Mouse (Mus musculus) embryonic facial prominence, embryonic 10.5 days (tissue): ENCODE measurements around the gene Ncf4. TPM values are rescaled to one million over a fixed set of nuclear protein-coding genes. Genes with fewer than 3 reads are reported as not detected.
"Not testable (repeated sequence)": the region's sequence is repeated elsewhere in the genome, so short reads cannot be mapped to it uniquely, and the experiment has no call there.

ENCODE experiments used
- DNase-seq: peaks from one replicate; pipeline ENCODE4 v3.0.0-alpha.2; 2017; ENCODE audit warnings: low spot score
- H3K27ac ChIP-seq: fragments of 300-500 bp; sonication (generic); replicated peaks from 2 replicates; pipeline ENCODE4 v1.5.1; 2016; ENCODE audit warnings: mild to moderate bottlenecking
- H3K27me3 ChIP-seq: fragments of 300-500 bp; sonication (generic); replicated peaks from 2 replicates; pipeline ENCODE4 v1.6.1; 2016; ENCODE audit warnings: low read depth, mild to moderate bottlenecking; ENCODE audit not compliant: poor library complexity, severe bottlenecking
- H3K36me3 ChIP-seq: fragments of 300-500 bp; sonication (generic); replicated peaks from 2 replicates; pipeline ENCODE4 v1.6.1; 2016; ENCODE audit warnings: mild to moderate bottlenecking, moderate library complexity
- H3K4me1 ChIP-seq: fragments of 300-500 bp; sonication (generic); 2 replicates; pipeline ENCODE4 v1.6.1; 2016
- H3K4me3 ChIP-seq: fragments of 300-500 bp; sonication (generic); 2 replicates; pipeline ENCODE4 v1.5.1; 2016; ENCODE audit warnings: mild to moderate bottlenecking, moderate library complexity
- H3K9me3 ChIP-seq: fragments of 300-500 bp; sonication (generic); 2 replicates; pipeline ENCODE4 v1.6.1; 2016; ENCODE audit warnings: mild to moderate bottlenecking
- WGBS: fragments of 180-500 bp; shearing (Covaris S2); methylation state at CpG from one replicate; pipeline ENCODE4 v1.1.7; 2016; 5-methylcytosine and 5-hydroxymethylcytosine counted together
- polyA plus RNA-seq: library from polyadenylated mRNA; unstranded; fragments of >200 nt; fragmentation: Nextera tagmentation; extraction: Ambion mirVana; gene quantifications from 2 replicates; pipeline ENCODE4 v1.2.1, GENCODE M21; 2016

Ncf4 gene
- polyA plus RNA-seq, 1 experiment from 2014 or later = 6.2 TPM

DNA sequence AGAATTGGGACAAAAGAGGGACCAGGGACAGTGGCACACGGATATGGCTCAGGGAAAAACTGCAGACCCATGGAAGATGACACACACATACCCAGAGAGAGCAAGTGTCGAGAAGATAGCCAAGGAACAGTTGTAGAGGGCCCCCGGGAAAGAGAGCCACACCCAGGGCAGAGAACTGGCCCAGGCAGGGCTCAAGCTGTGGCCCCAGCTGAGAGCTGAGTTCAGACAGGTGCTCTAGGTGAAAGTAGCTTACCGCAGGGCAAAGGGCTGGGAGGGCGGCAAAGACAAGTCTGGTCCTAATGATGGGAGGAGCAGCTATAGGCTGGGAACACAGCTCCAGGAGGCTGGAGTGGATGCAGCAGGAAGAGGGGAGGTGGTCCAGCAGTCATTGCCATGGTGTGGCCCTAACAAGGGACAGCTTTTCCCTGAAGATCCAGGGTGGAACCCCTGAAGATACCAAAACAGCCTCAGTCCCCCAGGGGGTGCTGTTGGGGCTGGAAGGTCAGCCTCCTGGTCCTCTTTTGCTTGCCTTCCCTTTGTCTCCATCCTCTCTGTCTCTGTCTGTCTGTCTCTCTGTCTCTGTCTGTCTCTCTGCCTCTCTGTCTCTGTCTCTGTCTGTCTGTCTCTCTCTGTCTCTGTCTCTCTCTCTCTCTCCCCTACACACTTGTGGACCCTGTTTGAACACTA, 9.6 kb upstream of the Ncf4 start:
- H3K4me3 ChIP-seq = no peak overlapping the region
- no peak for DNase-seq
- no peak overlapping the region for H3K27ac ChIP-seq
- 78% methylated on average over 5 of the region's 5 CpGs for WGBS
- H3K9me3 ChIP-seq = 0 out of 2 replicates have a peak, but pooled peaks cover 5% of the 10 kb centered on the region
- peaks cover 13% of the 10 kb centered on the region for H3K4me1 ChIP-seq
- no peaks in the 10 kb centered on the region for H3K36me3 ChIP-seq
- H3K27me3 ChIP-seq = no peaks in the 10 kb centered on the region

DNA sequence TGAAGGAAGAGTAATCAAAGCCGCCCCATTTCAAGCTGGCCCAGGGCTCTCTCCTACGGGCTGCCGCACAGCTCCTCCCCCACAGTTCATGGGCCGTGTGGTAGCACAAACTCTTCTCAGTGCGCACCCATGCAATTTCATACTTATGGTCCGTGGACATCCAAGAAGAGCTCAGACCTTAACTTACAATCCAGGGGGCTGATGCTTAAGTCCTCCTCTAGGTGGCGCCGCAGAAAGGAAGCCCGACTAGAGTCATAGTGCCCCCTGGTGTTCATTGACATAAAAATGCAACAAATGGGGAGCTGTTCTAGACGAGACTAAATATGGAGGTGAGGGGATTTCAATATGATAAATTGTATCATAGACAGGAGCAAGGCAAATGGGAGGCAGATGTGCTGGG, 5.1 kb upstream of the Ncf4 start:
- 28% methylated on average over 10 of the region's 10 CpGs for WGBS
- H3K36me3 ChIP-seq = no peaks in the 10 kb centered on the region

DNA sequence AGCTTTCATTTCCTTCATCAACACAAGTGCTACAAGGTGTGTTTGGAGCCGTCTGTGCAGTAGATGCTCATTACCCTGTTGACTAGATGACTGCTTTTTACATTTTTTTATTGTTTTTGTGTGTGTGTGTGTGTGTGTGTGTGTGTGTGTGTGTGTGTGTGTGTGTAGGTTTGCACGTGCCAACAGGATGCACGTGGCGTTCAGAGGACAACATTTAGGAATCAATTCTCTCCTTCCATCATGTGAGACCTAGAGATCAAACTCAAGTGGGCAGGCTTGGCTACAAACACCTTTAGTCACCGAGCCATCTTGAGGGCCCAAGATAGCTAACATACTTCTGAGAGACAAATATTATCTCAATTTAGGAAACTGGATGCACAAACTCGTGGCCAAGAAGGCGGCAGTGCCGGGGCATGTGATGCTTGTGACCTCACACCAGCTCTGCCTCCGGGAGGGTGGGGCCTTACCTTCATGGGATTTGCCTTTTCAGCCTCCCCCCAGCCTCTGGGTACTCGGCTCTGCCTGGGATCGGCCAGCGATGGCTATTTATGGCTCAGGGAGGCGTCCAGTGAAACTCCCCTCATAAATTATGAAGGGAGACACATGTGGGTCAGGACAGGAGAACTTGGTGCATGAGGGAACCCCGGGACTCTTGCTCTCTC, 4.5 kb upstream of the Ncf4 start:
- H3K4me1 ChIP-seq = no peaks in the 10 kb centered on the region
- 84% methylated on average over 14 of the region's 14 CpGs for WGBS
- no peak for DNase-seq
- H3K9me3 ChIP-seq = no peaks in the 10 kb centered on the region
- no peak overlapping the region for H3K27ac ChIP-seq
- H3K4me3 ChIP-seq = no peak overlapping the region
- H3K27me3 ChIP-seq = no peaks in the 10 kb centered on the region
- no peaks in the 10 kb centered on the region for H3K36me3 ChIP-seq

More for the DNA sequence above, 5.1 kb upstream of the Ncf4 start:
- Histone ChIP-seq H3K9me3 (no peaks in the 10 kb centered on the region), H3K27me3 (no peaks in the 10 kb centered on the region), H3K27ac (no peak overlapping the region), H3K4me1 (no peaks in the 10 kb centered on the region), H3K4me3 (no peak overlapping the region)
- DNase-seq = peak; percentile 74

DNA sequence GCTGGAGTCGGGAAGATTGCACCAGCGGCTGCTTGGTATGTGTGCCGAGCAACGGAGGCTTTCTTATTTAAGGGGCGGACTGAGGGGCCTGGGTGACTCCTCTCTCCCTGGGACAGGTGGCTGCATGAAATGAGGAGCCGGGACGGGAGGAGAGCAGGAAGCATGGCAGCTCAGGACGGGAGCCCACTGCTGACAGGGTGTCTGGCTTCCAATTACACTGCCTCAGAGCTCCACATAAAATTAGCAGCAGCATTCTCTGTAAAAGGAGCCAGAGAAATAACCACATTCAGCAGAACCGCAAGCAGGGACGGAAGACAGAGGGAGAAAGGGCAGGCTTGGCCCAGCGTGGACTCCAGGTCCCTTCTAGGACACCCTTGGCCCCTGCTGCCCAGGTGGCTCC, 3.3 kb upstream of the Ncf4 start:
- WGBS = 52% methylated on average over 11 of the region's 11 CpGs
- Histone ChIP-seq H3K36me3 (no peaks in the 10 kb centered on the region), H3K27me3 (no peaks in the 10 kb centered on the region), H3K27ac (no peak overlapping the region), H3K4me3 (no peak overlapping the region), H3K4me1 (no peaks in the 10 kb centered on the region), H3K9me3 (no peaks in the 10 kb centered on the region)
- DNase-seq = no peak

DNA sequence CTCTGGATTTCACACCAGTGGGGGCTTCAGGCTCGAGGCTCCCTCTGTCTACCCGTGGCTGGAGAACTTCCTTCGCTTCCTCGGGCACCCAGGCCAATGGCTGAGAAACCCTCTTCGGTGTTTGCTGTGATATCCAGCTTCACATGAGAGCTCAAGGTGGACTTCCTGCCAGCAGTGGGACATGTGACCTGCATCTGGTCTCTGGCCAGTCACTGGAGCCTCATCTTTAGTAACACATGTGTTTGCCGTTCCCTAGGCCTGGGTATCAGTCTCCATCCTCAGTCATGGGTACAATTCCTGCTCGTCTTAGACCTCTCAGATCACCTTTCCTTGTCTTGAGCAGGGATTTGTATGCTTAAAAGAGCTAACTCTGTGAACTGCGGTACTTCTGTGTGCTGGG, 1.5 kb upstream of the Ncf4 start:
- H3K4me3 ChIP-seq = no peak overlapping the region
- no peaks in the 10 kb centered on the region for H3K27me3 ChIP-seq
- H3K9me3 ChIP-seq = no peaks in the 10 kb centered on the region
- DNase-seq = no peak
- no peak overlapping the region for H3K27ac ChIP-seq
- no peaks in the 10 kb centered on the region for H3K4me1 ChIP-seq
- WGBS = 80% methylated on average over 8 of the region's 8 CpGs
- H3K36me3 ChIP-seq = no peaks in the 10 kb centered on the region

DNA sequence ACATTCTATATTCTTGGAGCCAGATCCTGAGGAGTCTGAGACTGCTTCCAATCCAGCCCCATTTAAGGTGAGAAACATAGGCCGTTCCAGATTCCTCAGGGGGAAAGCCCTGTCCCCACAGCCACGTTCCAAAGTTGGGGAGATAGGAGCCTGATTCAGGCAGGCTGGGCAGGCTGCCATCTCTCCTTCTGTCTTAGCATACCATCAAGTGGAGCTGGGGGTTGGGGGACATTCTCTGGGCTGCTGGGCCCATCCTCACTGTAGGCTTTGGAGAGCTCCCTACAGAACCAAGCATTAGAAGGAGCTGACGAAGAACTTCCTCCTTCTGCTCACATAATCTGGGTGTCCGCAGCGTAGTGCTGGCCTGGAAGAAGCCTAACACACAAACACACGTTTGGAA, 827 bp upstream of the Ncf4 start:
- 79% methylated on average over 6 of the region's 6 CpGs for WGBS

DNA sequence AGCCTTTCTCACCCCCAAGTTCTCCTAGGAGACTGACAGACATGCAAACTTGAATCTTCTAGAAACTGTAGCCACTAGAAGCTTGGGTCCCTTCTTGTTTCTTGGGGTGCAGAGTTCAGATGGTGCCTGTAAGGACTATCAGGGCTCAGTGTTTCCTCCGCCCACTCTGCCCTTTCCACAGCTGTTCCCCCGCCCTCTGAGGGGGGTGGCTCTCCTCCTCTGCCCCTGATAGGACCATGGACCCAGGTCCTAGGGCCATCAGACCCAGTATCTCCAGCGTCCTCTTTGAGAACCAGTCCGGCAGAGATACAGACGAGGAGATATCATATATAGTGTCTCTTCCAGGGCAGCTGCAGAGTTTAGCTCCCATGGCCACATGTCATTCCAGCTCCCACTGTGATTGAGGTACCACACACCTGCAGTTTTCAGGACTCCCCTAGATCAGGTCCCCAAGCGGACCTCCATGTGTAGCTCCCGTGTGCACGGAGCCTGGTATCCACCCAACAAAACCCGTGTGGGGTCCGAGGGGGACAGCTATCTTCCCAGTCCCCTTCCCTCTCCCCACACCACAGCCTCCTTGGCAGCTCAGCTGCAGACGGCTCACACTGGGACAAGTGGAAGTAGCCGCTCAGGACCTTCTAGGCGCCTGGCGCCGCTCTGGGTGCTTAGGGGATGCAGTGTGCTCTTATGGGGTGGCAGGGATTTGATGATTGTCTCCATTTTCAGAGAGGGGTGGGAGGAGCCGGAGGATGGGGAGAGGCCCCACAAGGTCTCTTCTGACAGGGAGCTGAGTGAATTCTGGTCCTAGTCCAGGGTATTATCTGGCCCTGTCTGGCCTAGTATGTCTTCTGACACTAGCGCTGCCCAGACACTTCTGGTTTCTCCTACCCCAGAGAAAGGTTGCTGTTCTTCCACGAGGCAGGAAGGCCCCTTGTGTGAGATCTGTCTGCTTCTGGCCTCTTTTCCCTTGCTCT, 1.8 kb downstream of the Ncf4 start:
- Histone ChIP-seq H3K4me1 (no peaks in the 10 kb centered on the region), H3K27me3 (no peaks in the 10 kb centered on the region), H3K4me3 (no peak overlapping the region), H3K36me3 (no peaks in the 10 kb centered on the region), H3K9me3 (no peaks in the 10 kb centered on the region), H3K27ac (no peak overlapping the region)
- 81% methylated on average over 18 of the region's 18 CpGs for WGBS
- DNase-seq = no peak

More for the DNA sequence above, 827 bp upstream of the Ncf4 start:
- no peak for DNase-seq
- no peaks in the 10 kb centered on the region for H3K36me3 ChIP-seq
- H3K4me1 ChIP-seq = no peaks in the 10 kb centered on the region
- H3K27ac ChIP-seq = no peak overlapping the region
- H3K4me3 ChIP-seq = no peak overlapping the region
- no peaks in the 10 kb centered on the region for H3K9me3 ChIP-seq
- H3K27me3 ChIP-seq = no peaks in the 10 kb centered on the region

DNA sequence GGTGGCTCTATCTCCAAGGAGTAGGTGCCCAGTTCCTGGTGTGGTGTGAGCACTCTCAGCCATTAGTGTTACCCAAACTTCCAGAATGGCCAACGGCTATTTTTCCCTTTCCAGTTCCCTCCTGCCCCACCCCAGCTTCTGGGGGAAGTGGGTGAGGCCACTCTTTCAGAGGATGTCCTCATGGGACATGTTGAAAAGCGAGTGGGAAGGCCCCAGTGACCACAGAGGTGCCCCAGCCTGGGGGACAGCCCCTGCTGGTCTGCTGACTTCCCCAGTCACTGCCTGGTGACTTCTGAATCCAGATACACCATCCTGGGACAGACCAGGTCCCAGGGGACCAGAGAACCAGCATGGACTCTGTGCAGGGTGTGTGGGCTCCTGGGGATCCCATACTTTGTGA, 3.1 kb downstream of the Ncf4 start:
- WGBS = 73% methylated on average over 2 of the region's 2 CpGs
- DNase-seq = no peak
- Histone ChIP-seq H3K9me3 (no peaks in the 10 kb centered on the region), H3K4me1 (no peaks in the 10 kb centered on the region), H3K27me3 (no peaks in the 10 kb centered on the region), H3K36me3 (no peaks in the 10 kb centered on the region), H3K27ac (no peak overlapping the region), H3K4me3 (no peak overlapping the region)

DNA sequence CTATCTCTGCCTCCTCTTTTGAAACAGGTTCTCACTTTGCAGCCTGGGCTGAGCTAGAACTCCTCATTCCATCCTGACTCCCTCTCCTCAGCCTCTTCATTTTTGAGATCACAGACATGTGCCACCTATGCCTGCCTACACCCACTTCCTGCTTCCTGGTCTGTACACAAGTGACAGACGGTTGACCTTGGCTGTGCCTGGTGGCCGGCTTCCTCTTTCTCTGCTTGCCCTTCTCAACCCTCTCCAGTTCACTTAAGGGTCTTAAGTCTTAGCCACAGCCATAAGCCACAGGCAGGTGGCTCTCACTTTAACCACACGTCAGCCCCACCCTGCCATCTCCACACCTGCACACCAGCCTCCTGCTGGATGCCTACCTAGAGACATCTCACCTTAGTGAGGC, 3.8 kb downstream of the Ncf4 start:
- no peaks in the 10 kb centered on the region for H3K9me3 ChIP-seq
- no peaks in the 10 kb centered on the region; the same call in 1 of the 2 replicates for H3K27me3 ChIP-seq
- WGBS = 67% methylated on average over 3 of the region's 3 CpGs

DNA sequence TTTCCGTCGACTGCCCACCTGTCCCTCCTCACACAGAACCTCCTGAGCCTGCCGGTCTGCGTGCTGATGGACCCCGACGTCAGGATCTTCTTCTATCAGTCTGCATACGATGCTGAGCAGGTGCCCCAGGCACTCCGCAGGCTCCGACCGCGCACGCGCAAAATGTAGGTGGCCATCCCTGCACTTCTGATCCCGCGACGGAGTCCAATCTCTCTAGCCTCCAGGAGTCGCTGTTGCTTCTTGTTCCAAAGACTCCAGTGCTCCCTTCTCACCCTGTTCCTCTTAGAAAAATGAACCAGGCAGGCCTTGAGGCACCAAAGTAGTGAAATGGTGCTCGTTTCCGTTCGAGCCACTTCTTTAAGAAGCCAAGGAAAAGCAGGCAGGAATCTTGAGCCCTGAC, 10.2 kb downstream of the Ncf4 start:
- Histone ChIP-seq H3K27ac (no peak overlapping the region), H3K36me3 (no peaks in the 10 kb centered on the region), H3K4me3 (no peak overlapping the region), H3K9me3 (no peaks in the 10 kb centered on the region), H3K27me3 (peaks cover 22% of the 10 kb centered on the region), H3K4me1 (no peaks in the 10 kb centered on the region)
- peak; percentile 67 for DNase-seq
- 22% methylated on average over 20 of the region's 20 CpGs for WGBS

More for the DNA sequence above, 3.8 kb downstream of the Ncf4 start:
- Histone ChIP-seq H3K4me3 (no peak overlapping the region), H3K27ac (no peak overlapping the region), H3K4me1 (no peaks in the 10 kb centered on the region), H3K36me3 (no peaks in the 10 kb centered on the region)
- DNase-seq = no peak

DNA sequence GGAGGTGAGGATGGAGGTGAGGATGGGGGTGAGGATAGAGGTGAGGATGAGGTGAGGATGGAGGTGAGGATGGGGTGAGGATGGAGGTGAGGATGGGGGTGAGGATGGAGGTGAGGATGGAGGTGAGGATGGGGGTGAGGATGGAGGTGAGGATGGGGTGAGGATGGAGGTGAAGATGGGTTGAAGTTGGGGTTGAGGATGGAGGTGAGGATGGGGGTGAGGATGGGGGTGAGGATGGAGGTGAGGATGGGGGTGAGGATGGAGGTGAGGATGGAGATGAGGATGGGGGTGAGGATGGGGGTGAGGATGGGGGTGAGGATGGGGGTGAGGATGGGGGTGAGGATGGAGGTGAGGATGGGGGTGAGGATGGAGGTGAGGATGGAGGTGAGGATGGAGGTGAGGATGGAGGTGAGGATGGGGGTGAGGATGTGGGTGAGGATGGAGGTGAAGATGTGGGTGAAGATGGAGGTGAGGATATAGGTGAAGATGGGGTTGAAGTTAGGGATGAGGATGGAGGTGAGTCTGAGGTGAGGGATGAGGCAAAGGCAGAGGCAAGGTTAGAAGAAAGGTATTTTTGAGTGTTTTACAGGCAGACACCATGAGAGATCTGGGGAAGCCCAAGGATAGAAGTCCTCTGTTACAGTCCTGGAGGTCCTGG, 12.1 kb downstream of the Ncf4 start:
- H3K9me3 ChIP-seq, H3K4me3 ChIP-seq, DNase-seq, H3K27ac ChIP-seq, H3K36me3 ChIP-seq, H3K4me1 ChIP-seq: not testable (repeated sequence)
- H3K27me3 ChIP-seq = peaks cover 22% of the 10 kb centered on the region

DNA sequence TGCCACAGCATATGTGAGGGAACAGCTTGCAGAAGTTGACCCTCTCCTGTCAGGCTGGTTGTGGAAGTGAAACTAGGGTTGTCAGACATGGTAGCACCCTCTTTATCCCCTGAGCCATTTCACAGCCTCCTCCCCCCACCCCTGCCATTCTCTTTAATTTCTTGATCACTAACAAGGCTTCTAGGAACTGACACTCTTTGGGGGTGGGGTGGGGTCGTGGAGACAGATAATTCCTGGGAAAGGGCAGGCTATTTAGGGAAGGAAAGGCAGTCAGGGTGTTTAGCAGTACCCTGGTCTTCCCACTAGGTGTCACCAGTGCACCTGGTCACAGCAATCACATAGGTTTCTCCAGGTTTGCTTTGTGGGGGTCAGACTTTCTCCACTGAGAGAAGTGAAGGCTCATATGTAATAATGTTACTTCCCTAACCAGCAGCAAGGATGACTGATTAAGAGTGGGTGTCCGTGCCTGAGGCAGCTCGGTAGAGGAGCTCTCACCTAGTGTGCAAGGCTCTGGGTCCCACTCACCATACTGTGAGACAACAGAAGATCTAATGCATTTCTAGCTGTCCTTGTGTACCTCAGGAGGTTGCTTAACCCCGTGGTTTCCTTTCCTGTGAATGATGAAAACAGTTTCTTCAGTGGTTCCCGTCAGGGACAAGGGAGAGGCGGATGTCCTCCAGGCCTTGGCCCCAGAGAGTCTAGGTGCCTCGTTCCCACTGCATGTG, 12.9 kb downstream of the Ncf4 start:
- Histone ChIP-seq H3K27ac (no peak overlapping the region), H3K27me3 (peaks cover 22% of the 10 kb centered on the region), H3K9me3 (no peaks in the 10 kb centered on the region), H3K36me3 (no peaks in the 10 kb centered on the region), H3K4me1 (no peaks in the 10 kb centered on the region), H3K4me3 (no peak overlapping the region)
- DNase-seq = peak; percentile 63
- WGBS = 44% methylated on average over 7 of the region's 7 CpGs
